Mouse (Mus musculus) common myeloid progenitor, adult 5-6 weeks (primary cell): Measurements from ENCODE around the gene Jak2. TPM values are rescaled to one million over a fixed set of nuclear protein-coding genes. Genes with fewer than 3 reads are reported as not detected.

ENCODE experiments used
- ATAC-seq: replicated peaks from 2 replicates; pipeline ENCODE4 v1.8.0; 2016; ENCODE audit warnings: low read depth, mild to moderate bottlenecking, moderate TSS enrichment, inconsistent platforms; ENCODE audit not compliant: poor library complexity, severe bottlenecking
- total RNA-seq: library from RNA; stranded (forward); fragments of 200-1000, 187-1606 nt; gene quantifications from 2 replicates; pipeline ENCODE4 v1.2.3, GENCODE M21; 2017

The Jak2 gene
- total RNA-seq, 1 experiment from 2014 or later = 70.8 TPM

GRCm38 (mm10) chr19:29251958-29252801 lies 552 bp downstream of the Jak2 start:
- no peak; the same call in 1 of the 2 replicates for ATAC-seq

- no peak for ATAC-seq
Observed at GRCm38 (mm10) chr19:29252831-29253545, 1.4 kb downstream of the Jak2 start.

DNA sequence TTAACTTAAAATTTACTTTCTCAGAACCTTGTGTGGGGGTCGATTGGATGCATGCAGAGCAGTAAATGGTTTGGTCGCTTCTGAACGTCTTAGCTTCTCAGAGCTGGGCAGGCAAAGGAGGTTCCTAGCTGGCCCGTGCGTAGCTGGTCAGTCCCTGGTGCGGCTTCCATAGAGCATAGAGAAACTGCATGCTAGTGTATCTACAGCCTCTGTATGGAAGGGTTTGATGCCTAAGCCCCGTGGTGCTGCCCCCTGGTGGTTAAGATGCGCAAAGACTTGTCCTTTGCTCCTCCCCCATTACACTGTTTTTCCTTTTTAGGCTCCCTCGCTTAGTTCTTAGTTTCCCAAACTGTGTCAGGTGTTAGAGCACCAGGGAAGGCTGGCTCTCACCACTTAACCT lies 2.1 kb downstream of the Jak2 start:
- peak; percentile 76 for ATAC-seq

- ATAC-seq = no peak
Observed at GRCm38 (mm10) chr19:29254671-29255070, 3.0 kb downstream of the Jak2 start.

DNA sequence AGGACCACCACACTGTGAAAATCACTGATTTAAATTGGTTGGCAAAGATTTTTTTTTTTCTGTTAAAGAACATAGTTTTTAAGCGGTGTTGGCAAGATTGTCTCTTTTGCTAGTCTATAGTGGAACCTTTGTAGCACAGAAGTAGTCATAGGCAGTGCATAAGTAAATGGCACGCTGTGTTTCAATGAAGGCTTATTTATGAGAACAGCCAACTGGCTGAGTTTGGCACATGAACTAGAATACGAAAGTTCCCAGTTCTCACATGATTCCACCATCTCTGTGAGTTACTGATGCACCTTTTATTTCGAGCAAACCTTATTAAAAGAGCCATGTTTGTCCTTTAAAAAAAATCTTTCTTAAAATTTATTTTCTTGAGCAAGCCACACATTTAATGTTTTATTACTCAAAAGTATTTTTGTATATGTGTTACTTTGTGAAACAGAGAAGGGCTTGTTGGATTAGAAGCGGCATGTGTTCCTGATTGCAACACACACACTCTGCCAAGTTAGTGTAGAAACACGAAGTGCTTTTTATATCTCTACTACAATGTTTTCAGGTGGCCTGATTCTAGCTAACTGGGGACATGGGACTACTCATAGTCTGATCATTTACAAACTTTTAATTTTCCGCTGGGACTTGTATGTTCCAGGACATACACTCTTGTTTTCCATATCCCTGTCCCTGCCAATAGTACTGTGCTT lies 3.8 kb downstream of the Jak2 start:
- ATAC-seq = no peak

DNA sequence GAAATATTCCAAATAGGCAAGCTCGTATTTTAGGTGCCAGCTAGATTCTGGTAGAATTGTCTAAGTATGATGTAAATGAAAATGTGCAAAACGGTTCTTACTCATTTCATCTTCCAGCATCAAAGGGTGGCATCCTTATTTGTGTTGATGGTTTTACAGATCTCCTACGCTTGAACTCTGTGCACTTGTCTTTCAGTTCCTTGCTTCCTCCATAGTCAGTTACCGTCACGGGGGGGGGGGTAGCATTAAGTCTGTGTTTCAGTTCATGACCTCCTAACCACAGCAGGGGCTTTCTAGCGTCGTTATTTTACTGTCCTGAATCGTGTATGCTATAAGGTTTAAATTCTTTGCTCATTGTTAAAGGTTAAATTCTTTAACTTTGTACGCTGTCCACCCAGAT lies 10.0 kb downstream of the Jak2 start:
- no peak for ATAC-seq

DNA sequence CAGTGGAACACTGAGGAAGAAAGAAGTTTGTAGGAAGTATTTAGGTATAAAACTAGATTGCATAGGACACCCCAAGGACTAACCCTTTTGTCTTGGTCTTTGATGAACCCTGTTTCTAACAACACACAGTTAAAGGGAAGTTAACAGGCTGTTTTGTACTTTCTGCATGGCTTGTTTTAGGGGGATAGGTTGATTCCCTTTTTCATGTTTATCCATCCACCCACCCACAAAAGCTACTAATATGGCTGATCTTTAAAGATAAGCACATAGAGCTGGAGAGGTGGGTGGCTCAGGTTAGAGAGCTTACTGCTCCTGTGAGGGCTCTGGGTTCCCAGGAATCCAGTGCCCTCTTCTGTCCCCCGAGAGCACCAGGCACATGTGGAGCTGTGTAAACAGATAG lies 11.9 kb downstream of the Jak2 start:
- ATAC-seq = no peak

- ATAC-seq = no peak
Observed at GRCm38 (mm10) chr19:29265538-29265937, 13.9 kb downstream of the Jak2 start.

GRCm38 (mm10) chr19:29267075-29267868 lies 15.6 kb downstream of the Jak2 start:
- ATAC-seq = no peak

- no peak for ATAC-seq
Observed at GRCm38 (mm10) chr19:29268788-29269321, 17.2 kb downstream of the Jak2 start.

DNA sequence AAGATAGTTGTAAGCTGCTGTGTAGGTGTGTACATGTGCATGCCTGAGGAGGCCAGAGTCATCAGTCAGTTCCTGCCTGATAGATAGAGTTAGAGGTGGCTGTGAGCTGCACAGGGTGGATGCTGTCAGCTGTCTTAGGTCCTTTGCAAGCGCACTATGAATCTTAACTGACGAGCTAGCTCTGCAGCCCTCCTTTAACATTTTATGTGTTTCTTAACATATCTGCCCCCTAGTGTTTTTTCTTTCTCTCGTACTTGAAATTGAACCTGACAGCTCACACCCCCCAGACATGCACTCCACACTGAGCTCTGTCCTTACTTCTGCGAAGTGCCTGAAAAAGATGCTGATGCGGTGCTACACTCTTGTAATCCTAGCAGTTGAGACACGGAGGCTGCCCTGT lies 18.6 kb downstream of the Jak2 start:
- peak; percentile 39; the same call in 1 of the 2 replicates for ATAC-seq

GRCm38 (mm10) chr19:29271147-29271578 lies 19.5 kb downstream of the Jak2 start:
- peak; percentile 73 for ATAC-seq

DNA sequence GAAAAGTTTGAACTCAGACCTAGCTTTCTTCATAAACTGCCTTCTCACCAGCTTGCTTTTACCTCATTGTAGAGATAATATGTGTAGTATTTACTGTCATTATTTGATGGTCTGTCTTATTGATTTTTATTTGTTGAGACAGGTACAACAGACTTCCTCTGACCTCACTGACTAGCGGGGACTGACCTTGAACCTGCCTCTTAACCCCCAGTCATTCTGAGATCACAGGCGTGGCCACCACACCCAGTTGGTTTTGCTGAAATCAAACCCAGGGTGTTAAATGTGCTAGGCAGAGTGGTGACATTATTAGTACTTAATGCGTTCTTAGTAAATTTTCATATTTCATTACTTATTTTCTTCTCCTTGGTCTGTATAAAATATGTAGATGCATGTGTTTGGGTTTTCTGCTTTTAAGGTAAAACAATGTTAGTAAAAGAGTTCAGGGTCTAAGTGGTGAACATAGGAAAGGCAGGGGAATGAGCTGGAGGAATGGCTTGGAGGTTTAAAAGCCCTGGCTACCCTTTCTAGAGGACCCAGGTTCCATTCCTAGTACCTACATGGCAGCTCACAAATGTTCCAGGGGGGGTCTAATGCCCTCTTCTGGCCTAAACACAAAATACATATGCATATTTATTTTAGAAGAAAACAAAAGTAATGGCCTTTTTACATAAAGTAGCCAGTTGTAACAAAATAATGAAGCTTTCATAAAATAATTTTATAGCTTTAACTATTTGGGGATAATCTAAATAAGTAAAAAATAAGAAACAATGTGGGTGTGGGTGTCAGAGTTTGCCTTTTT lies 20.6 kb downstream of the Jak2 start:
- no peak for ATAC-seq

- ATAC-seq = no peak
Observed at GRCm38 (mm10) chr19:29276414-29276813, 24.8 kb downstream of the Jak2 start.

- ATAC-seq = no peak
Observed at GRCm38 (mm10) chr19:29278944-29279587, 27.4 kb downstream of the Jak2 start.

DNA sequence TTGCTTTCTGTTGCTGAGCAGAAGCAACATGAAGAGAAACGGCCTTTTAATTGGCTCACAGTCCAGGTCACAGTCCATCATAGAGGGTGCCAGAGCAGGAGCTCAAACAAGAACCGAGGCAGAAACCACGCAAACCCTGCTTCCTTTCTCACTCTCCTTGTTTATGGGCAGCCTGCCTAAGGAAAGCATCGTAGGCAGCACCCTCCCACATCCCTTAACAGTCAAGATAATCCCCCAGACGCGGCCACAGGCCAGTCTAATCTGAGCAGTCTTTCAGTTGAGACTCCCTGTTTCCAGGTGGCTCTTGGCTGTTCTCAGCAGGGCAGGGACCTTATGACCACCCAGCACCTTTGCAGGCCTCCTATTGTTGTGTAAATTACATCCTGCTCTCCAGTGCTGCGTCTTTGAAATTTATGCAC lies 33.8 kb downstream of the Jak2 start:
- no peak for ATAC-seq

GRCm38 (mm10) chr19:29287863-29288262 lies 36.2 kb downstream of the Jak2 start:
- ATAC-seq = no peak

DNA sequence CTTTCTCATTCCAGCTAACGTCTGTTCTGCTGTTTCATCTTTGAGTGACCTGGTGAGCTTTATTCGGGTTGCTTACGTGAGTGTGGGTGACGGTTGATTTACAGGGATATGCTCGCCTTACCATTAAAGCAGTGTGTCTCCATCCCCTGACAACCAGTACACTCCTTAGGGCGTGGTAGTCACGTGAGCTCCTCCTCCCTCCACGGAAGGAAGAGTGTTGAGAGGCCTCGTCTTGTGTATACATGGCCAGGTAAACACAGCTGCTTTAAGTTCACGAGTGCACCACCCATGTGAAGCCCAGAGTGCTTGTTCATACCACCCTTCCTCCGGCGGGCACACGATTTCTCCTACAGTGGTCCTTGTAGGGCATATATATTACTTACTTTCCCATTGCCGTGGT lies 39.9 kb downstream of the Jak2 start:
- ATAC-seq = no peak
